Mouse (Mus musculus) MEL (cell line): ENCODE data around the gene Olfr352. TPM values are rescaled to one million over a fixed set of nuclear protein-coding genes. Genes with fewer than 3 reads are reported as not detected.

Experiments
- DNase-seq: peaks from one replicate; pipeline ENCODE4 v3.0.0; 2011; ENCODE audit warnings: low read depth, low spot score
- H3K27ac ChIP-seq: 2 replicates; pipeline ENCODE4 v1.5.1; 2012; ENCODE audit warnings: low read depth, mild to moderate bottlenecking, control low read depth, low read length, moderate library complexity; ENCODE audit not compliant: control insufficient read depth
- H3K27me3 ChIP-seq, 2 experiments: fragments of 150-350 bp in 1 of 2; sonication (generic) in 1 of 2; 2 replicates each; pipeline ENCODE4 v1.6.1; 2012; ENCODE audit warnings: low read length in 2 of 2, mild to moderate bottlenecking in 2 of 2, improper control_type of control experiment in 1 of 2, moderate library complexity in 1 of 2; ENCODE audit not compliant: insufficient read depth in 2 of 2, control insufficient read depth in 1 of 2
- H3K36me3 ChIP-seq, 2 experiments: 2 replicates each; pipeline ENCODE4 v1.6.1; 2012 to 2014; ENCODE audit warnings: low read length in 2 of 2, improper control_type of control experiment in 1 of 2, inconsistent platforms in 1 of 2, mild to moderate bottlenecking in 1 of 2; ENCODE audit not compliant: insufficient read depth in 2 of 2, control insufficient read depth in 1 of 2
- H3K4me1 ChIP-seq, 2 experiments: fragments of 150-350 bp in 1 of 2; sonication (generic) in 1 of 2; 2 replicates each; pipeline ENCODE4 v1.6.1; 2012; ENCODE audit warnings: low read length in 2 of 2, improper control_type of control experiment in 1 of 2, mild to moderate bottlenecking in 1 of 2; ENCODE audit not compliant: insufficient read depth in 2 of 2, control insufficient read depth in 1 of 2
- H3K4me3 ChIP-seq, 2 experiments: fragments of 150-350 bp in 1 of 2; sonication (generic) in 1 of 2; 2 replicates each; pipeline ENCODE4 v1.5.1; 2012; ENCODE audit warnings: low read depth in 2 of 2, low read length in 2 of 2, mild to moderate bottlenecking in 2 of 2, moderate library complexity in 2 of 2, control low read depth in 1 of 2, improper control_type of control experiment in 1 of 2; ENCODE audit not compliant: control insufficient read depth in 1 of 2, insufficient read depth in 1 of 2
- H3K79me2 ChIP-seq: 2 replicates; pipeline ENCODE4 v1.6.1; 2012; ENCODE audit warnings: mild to moderate bottlenecking, low read length, moderate library complexity; ENCODE audit not compliant: control insufficient read depth, poor library complexity, insufficient read depth
- H3K9ac ChIP-seq: 2 replicates; pipeline ENCODE4 v1.6.1; 2012; ENCODE audit warnings: low read depth, mild to moderate bottlenecking, control low read depth, low read length, moderate library complexity; ENCODE audit not compliant: control insufficient read depth, poor library complexity, severe bottlenecking
- H3K9me3 ChIP-seq: fragments of 150-350 bp; sonication (generic); replicated peaks from 2 replicates; pipeline ENCODE4 v1.6.1; 2012; ENCODE audit warnings: mild to moderate bottlenecking, low read length, improper control_type of control experiment, moderate library complexity; ENCODE audit not compliant: insufficient read depth
- BHLHE40 ChIP-seq: IDR thresholded peaks from 2 replicates; pipeline ENCODE4 v1.6.1; 2012; ENCODE audit warnings: low read depth, mild to moderate bottlenecking, inconsistent platforms, low read length, improper control_type of control experiment, borderline replicate concordance
- CHD2 ChIP-seq: IDR thresholded peaks from 2 replicates; pipeline ENCODE4 v1.6.1; 2011; ENCODE audit warnings: low read length, improper control_type of control experiment
- ELF1 ChIP-seq: IDR thresholded peaks from 2 replicates; pipeline ENCODE4 v1.6.1; 2014; ENCODE audit warnings: low read depth, mild to moderate bottlenecking, inconsistent platforms, low read length, improper control_type of control experiment, moderate library complexity
- EP300 ChIP-seq, 2 experiments: IDR thresholded peaks; 2 replicates each; pipeline ENCODE4 v1.6.1; 2011; ENCODE audit warnings: improper control_type of control experiment in 2 of 2, low read length in 2 of 2, low read depth in 1 of 2, mild to moderate bottlenecking in 1 of 2
- ETS1 ChIP-seq: IDR thresholded peaks from 2 replicates; pipeline ENCODE4 v1.6.1; 2012; ENCODE audit warnings: low read depth, mild to moderate bottlenecking, inconsistent platforms, low read length, improper control_type of control experiment, moderate library complexity
- GATA1 ChIP-seq: IDR thresholded peaks from 2 replicates; pipeline ENCODE4 v1.6.1; 2011; ENCODE audit warnings: low read depth, low read length, improper control_type of control experiment
- HCFC1 ChIP-seq: IDR thresholded peaks from 2 replicates; pipeline ENCODE4 v1.6.1; 2012; ENCODE audit warnings: low read depth, mild to moderate bottlenecking, inconsistent platforms, low read length, improper control_type of control experiment, moderate library complexity
- MAFK ChIP-seq: IDR thresholded peaks from 2 replicates; pipeline ENCODE4 v1.6.1; 2011; ENCODE audit warnings: low read depth, mild to moderate bottlenecking, low read length, improper control_type of control experiment, borderline replicate concordance
- NELFE ChIP-seq: IDR thresholded peaks from 2 replicates; pipeline ENCODE4 v1.6.1; 2011; ENCODE audit warnings: low read depth, low read length, improper control_type of control experiment
- POLR2A ChIP-seq, 2 experiments: IDR thresholded peaks; 2 replicates each; pipeline ENCODE4 v1.6.1; 2011 to 2012; ENCODE audit warnings: low read length in 2 of 2, mild to moderate bottlenecking in 2 of 2, control low read depth in 1 of 2, improper control_type of control experiment in 1 of 2, low read depth in 1 of 2, moderate library complexity in 1 of 2; ENCODE audit not compliant: control insufficient read depth in 1 of 2, insufficient read depth in 1 of 2, poor library complexity in 1 of 2
- POLR2AphosphoS5 ChIP-seq: IDR thresholded peaks from 2 replicates; pipeline ENCODE4 v1.6.1; 2012; ENCODE audit warnings: low read depth, borderline replicate concordance, mild to moderate bottlenecking, inconsistent platforms, low read length, moderate library complexity, mixed read lengths
- RCOR1 ChIP-seq: IDR thresholded peaks from 2 replicates; pipeline ENCODE4 v1.6.1; 2012; ENCODE audit warnings: low read depth, mild to moderate bottlenecking, inconsistent platforms, low read length, improper control_type of control experiment
- TBP ChIP-seq: IDR thresholded peaks from 2 replicates; pipeline ENCODE4 v1.8.0; 2011; ENCODE audit warnings: low read depth, low read length, improper control_type of control experiment
- TCF12 ChIP-seq: IDR thresholded peaks from 2 replicates; pipeline ENCODE4 v1.6.1; 2014; ENCODE audit warnings: low read depth, mild to moderate bottlenecking, inconsistent platforms, low read length, improper control_type of control experiment, moderate library complexity
- UBTF ChIP-seq: IDR thresholded peaks from 2 replicates; pipeline ENCODE4 v1.6.1; 2012; ENCODE audit warnings: low read depth, mild to moderate bottlenecking, inconsistent platforms, low read length, improper control_type of control experiment, moderate library complexity, borderline replicate concordance; ENCODE audit not compliant: insufficient read depth
- USF1 ChIP-seq: IDR thresholded peaks from 2 replicates; pipeline ENCODE4 v1.6.1; 2014; ENCODE audit warnings: low read depth, mild to moderate bottlenecking, inconsistent platforms, low read length, improper control_type of control experiment, moderate library complexity
- USF2 ChIP-seq, 2 experiments: IDR thresholded peaks; 2 replicates each; pipeline ENCODE4 v1.6.1; 2011 to 2012; ENCODE audit warnings: improper control_type of control experiment in 2 of 2, low read length in 2 of 2, borderline replicate concordance in 1 of 2, inconsistent platforms in 1 of 2, low read depth in 1 of 2, mild to moderate bottlenecking in 1 of 2; ENCODE audit not compliant: insufficient read depth in 1 of 2
- ZC3H11A ChIP-seq: IDR thresholded peaks from 2 replicates; pipeline ENCODE4 v1.6.1; 2012; ENCODE audit warnings: low read depth, mild to moderate bottlenecking, inconsistent platforms, low read length, improper control_type of control experiment
- ZKSCAN1 ChIP-seq: IDR thresholded peaks from 2 replicates; pipeline ENCODE4 v1.6.1; 2012; ENCODE audit warnings: low read depth, mild to moderate bottlenecking, inconsistent platforms, low read length, improper control_type of control experiment, moderate library complexity
- polyA plus RNA-seq, 2 experiments: library from polyadenylated mRNA; stranded (reverse) in 1 of 2; unstranded in 1 of 2; fragments of >175 nt in 1 of 2; fragments of >200 nt in 1 of 2; gene quantifications; 2 replicates each; pipeline versions ENCODE4 v1.2.1 to v1.2.4; 2012; ENCODE audit warnings: low replicate concordance in 2 of 2, low read depth in 1 of 2; ENCODE audit not compliant: insufficient read length in 2 of 2, insufficient read depth in 1 of 2, missing spikeins in 1 of 2
- total RNA-seq: library from RNA; depleted of rRNA; stranded (reverse); fragments of 300-350 nt; gene quantifications from 2 replicates; pipeline ENCODE4 v1.2.3, GENCODE M21; 2012

Olfr352 gene
- total and polyA plus RNA-seq, 3 experiments = not detected

- no peaks in the 10 kb centered on the region for H3K9me3 ChIP-seq
- H3K27ac ChIP-seq = no peak within 1 kb of the TSS
- H3K36me3 ChIP-seq = no peaks in the 10 kb centered on the region
- H3K9ac ChIP-seq = no peak within 1 kb of the TSS
- H3K79me2 ChIP-seq = no peaks in the 10 kb centered on the region
- no peak within 1 kb of the TSS for H3K4me3 ChIP-seq
- TF ChIP-seq BHLHE40 = no peak
- TF ChIP-seq ETS1 = no peak
- TF ChIP-seq UBTF = no peak
- no peak for TF ChIP-seq TCF12
- no peaks in the 10 kb centered on the region for H3K4me1 ChIP-seq
- no peaks in the 10 kb centered on the region for H3K27me3 ChIP-seq
- no peak for DNase-seq
These were observed 5.7 kb upstream of the Olfr352 start, which contains the start of gene Olfr351 for GRCm38 (mm10) chr2:36862560-36862959. Gene Olfr351, minus strand, starts transcription at chr2:36862660.

GRCm38 (mm10) chr2:36892836-36893235 is 24.6 kb downstream of the Olfr352 start, which contains the start of gene Olfr353:
Gene Olfr353, minus strand, starts transcription at chr2:36892936.
- no peaks in the 10 kb centered on the region for H3K4me1 ChIP-seq
- H3K36me3 ChIP-seq = no peaks in the 10 kb centered on the region
- no peak within 1 kb of the TSS for H3K9ac ChIP-seq
- H3K4me3 ChIP-seq = no peak within 1 kb of the TSS
- no peaks in the 10 kb centered on the region for H3K27me3 ChIP-seq
- no peak within 1 kb of the TSS for H3K27ac ChIP-seq
- no peak for DNase-seq
- H3K79me2 ChIP-seq = no peaks in the 10 kb centered on the region
- no peaks in the 10 kb centered on the region for H3K9me3 ChIP-seq
- no peak for TF ChIP-seq NELFE
- no peak for TF ChIP-seq ZC3H11A
- TF ChIP-seq USF1 = no peak
- no peak for TF ChIP-seq ELF1
- no peak for TF ChIP-seq EP300 (IDR thresholded peaks at IDR 0.05; ENCODE audit: low read depth in 1 of 2, low read length in 2 of 2)
- no peak for TF ChIP-seq CHD2
- TF ChIP-seq POLR2A (IDR thresholded peaks at IDR 0.05; ENCODE audit: control insufficient read depth in 1 of 2, insufficient read depth in 1 of 2, low read depth in 1 of 2, low read length in 2 of 2, poor library complexity in 1 of 2) = no peak
- no peak for TF ChIP-seq USF2 (IDR thresholded peaks at IDR 0.05; ENCODE audit: borderline replicate concordance in 1 of 2, insufficient read depth in 1 of 2, low read depth in 1 of 2, low read length in 2 of 2)
- no peak for TF ChIP-seq ZKSCAN1
- no peak for TF ChIP-seq GATA1
- no peak for TF ChIP-seq MAFK
- TF ChIP-seq HCFC1 = no peak
- TF ChIP-seq ETS1 = no peak
- TF ChIP-seq POLR2AphosphoS5 = no peak
- TF ChIP-seq RCOR1 = no peak
- no peak for TF ChIP-seq TBP
